8 mouse cellular contexts compared by ENCODE assay signal in the genomic region with DNA sequence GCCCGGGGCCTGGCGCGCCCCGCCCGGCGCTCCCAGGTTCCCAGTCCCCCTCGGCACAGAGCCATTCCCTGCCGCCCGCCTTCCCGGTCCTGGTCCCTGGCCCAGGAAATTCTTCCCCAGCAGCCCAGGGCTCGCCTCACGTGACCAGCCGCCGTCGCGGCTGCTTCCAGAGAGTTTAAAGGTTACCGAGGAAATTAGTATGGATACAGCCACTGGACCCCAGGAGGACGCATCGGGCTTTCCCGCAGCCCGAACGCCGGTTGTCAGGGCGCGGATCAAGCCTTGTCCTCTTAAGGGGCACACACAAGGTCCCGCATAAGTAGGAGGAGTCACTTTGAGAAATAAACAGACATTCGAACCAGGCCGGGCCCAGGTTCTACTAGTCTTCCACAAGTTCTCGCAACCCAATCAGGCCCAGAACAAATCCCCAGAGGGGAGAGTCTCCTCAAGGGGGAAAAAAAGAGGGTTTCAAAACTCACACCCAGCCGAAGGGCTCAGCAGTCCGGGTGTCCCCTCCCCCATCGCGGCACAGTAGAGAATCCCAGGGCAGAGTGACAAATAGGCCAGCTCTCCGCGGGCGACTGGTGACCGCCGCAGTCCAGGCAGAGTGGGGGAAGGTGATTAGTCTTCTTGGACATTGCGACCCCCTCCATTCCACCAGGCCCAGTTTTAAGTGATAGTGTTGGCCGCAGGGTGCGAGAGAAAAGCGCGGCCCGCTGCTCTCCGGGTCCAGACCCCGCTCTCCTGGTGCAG. TPM values are rescaled to one million over a fixed set of nuclear protein-coding genes. Genes with fewer than 3 reads are reported as not detected.
A peak's percentile ranks its signal among the peaks of the same experiment; 100 is the strongest.
DNase-seq lines count a peak whose midpoint lies in the region; ATAC-seq and TF ChIP-seq lines count a peak whose summit lies in the region.

No protein-coding gene starts in this region.

- ATAC-seq in forebrain, embryonic 15.5 days (replicated peaks) = peak; percentile 59

- H3K4me2 ChIP-seq in forebrain, embryonic 15.5 days (replicated peaks) = peak overlapping the region; percentile 80

- peaks cover under 1 to 9% of the 10 kb centered on the region in 2 experiments for H3K4me1 ChIP-seq in ES-E14 (ENCODE audit: control insufficient read depth in 2 of 2, insufficient read depth in 2 of 2, low read length in 2 of 2, poor library complexity in 1 of 2)
- peaks cover 8% of the 10 kb centered on the region for H3K4me1 ChIP-seq in brown adipose tissue, adult 24 weeks (ENCODE audit: control insufficient read depth, insufficient read depth, insufficient read length, low read length)
- peaks cover 49% of the 10 kb centered on the region for H3K4me1 ChIP-seq in forebrain, embryonic 15.5 days

- under 1% methylated on average over 46 of the region's 46 CpGs for WGBS in forebrain, embryonic 15.5 days

- H3K9me3 ChIP-seq in ES-E14 (ENCODE audit: control insufficient read depth, insufficient read depth, low read depth, low read length) = no peaks in the 10 kb centered on the region
- no peaks in the 10 kb centered on the region for H3K9me3 ChIP-seq in forebrain, embryonic 15.5 days

- in situ Hi-C loops in ES-E14 (cut with MboI; ENCODE audit: low sequenced_read_pairs in 2 of 2, unreplicated experiment in 2 of 2) = loop anchor here (10.0 to 25.0 kb wide), 2 partner anchors 288 to 296 kb away; no protein-coding TSS in a partner anchor

- H3K27me3 ChIP-seq in forebrain, embryonic 15.5 days = no peaks in the 10 kb centered on the region

- peak overlapping the region; percentile 83 for H3K9ac ChIP-seq in ES-E14 (ENCODE audit: insufficient read depth, low read depth, low read length, poor library complexity, severe bottlenecking)
- H3K9ac ChIP-seq in forebrain, embryonic 15.5 days (replicated peaks) = peak overlapping the region; percentile 86

- H3K4me3 ChIP-seq in ES-E14 (ENCODE audit: insufficient read depth in 1 of 2, low read depth in 1 of 2, low read length in 2 of 2, poor library complexity in 1 of 2, severe bottlenecking in 1 of 2) = peak overlapping the region; percentile 90 to 95
- peak overlapping the region; percentile 79 for H3K4me3 ChIP-seq in brown adipose tissue, adult 24 weeks (ENCODE audit: insufficient read depth, low read depth, low read length)
- H3K4me3 ChIP-seq in forebrain, embryonic 15.5 days = peak overlapping the region; percentile 87

- no peaks in the 10 kb centered on the region for H3K36me3 ChIP-seq in ES-E14 (ENCODE audit: control insufficient read depth, insufficient read depth, low read length, poor library complexity, severe bottlenecking)
- no peaks in the 10 kb centered on the region for H3K36me3 ChIP-seq in forebrain, embryonic 15.5 days

- DNase-seq in ES-E14 (ENCODE audit: low read depth, low spot score) = no peak
- peak; percentile 93 for DNase-seq in heart, postnatal 4 days
- DNase-seq in layer of hippocampus, adult 9-11 months = peak; percentile 55
- peak; percentile 92 for DNase-seq in lung, postnatal 14 days
- peak; percentile 79 for DNase-seq in retina, embryonic 14.5 days (ENCODE audit: low spot score)
- DNase-seq in thymus, postnatal 25 days = peak; percentile 62

- no peak overlapping the region; the same call in 1 of the 2 replicates for H3K27ac ChIP-seq in ES-E14 (ENCODE audit: insufficient read depth, low read depth, low read length, poor library complexity, severe bottlenecking)
- H3K27ac ChIP-seq in brown adipose tissue, adult 24 weeks (replicated peaks; ENCODE audit: low read depth, low read length) = peak overlapping the region; percentile 95
- peak overlapping the region; percentile 96 for H3K27ac ChIP-seq in forebrain, embryonic 15.5 days (replicated peaks)

TF ChIP-seq in ES-E14, 5 proteins besides CTCF, POLR2A, EP300 and RAD21:
- TF ChIP-seq CHD2 (IDR thresholded peaks at IDR 0.05; ENCODE audit: low read depth, low read length) = no peak
- no peak for TF ChIP-seq HCFC1 (IDR thresholded peaks at IDR 0.05; ENCODE audit: borderline replicate concordance, insufficient read depth, low read length)
- TF ChIP-seq MAFK (IDR thresholded peaks at IDR 0.05; ENCODE audit: insufficient read depth, low read depth, low read length) = no peak
- no peak for TF ChIP-seq ZNF384 (IDR thresholded peaks at IDR 0.05; ENCODE audit: low read depth, low read length)
- no peak for TF ChIP-seq ZC3H11A (IDR thresholded peaks at IDR 0.05; ENCODE audit: borderline replicate concordance, low read depth, low read length)
TF ChIP-seq in ES-E14: peak in this region for 0.

RNA-seq across cellular contexts. Expression of gene Prkce, which starts 0.8 kb away (rescaled TPM):
- total RNA-seq in ES-E14 (2012; rRNA removed) = 1.7 and 2.4 TPM in 2 replicates
- polyA plus RNA-seq in brown adipose tissue, adult 24 weeks (2012; ENCODE audit: insufficient read depth, insufficient read length, missing spikeins) = 13.7 and 18.0 TPM in 2 replicates
- polyA plus RNA-seq in forebrain, embryonic 15.5 days (2015; fragmentation: Nextera tagmentation; extraction: Ambion mirVana) = 42.6 and 45.4 TPM in 2 replicates
- total RNA-seq in heart, postnatal 4 days (2021) = 10 to 100 TPM; 33.8 to 35.5 TPM

RNA-seq across cellular contexts. Expression of gene Srbd1, which starts 21.8 kb away (rescaled TPM):
- total RNA-seq in ES-E14 (2012; rRNA removed) = 39.1 and 41.3 TPM in 2 replicates
- polyA plus RNA-seq in brown adipose tissue, adult 24 weeks (2012; ENCODE audit: insufficient read depth, insufficient read length, missing spikeins) = 3.6 and 4.6 TPM in 2 replicates
- 17.1 and 20.5 TPM in 2 replicates for polyA plus RNA-seq in forebrain, embryonic 15.5 days (2015; fragmentation: Nextera tagmentation; extraction: Ambion mirVana)
- total RNA-seq in heart, postnatal 4 days (2021) = 10 to 100 TPM; 19.5 to 19.9 TPM

Comparison
In these comparisons a context has a peak if more than half of its experiments do, and no peak if none do; other contexts are left out.
1. RNA of gene Prkce, which starts 0.8 kb away (total RNA-seq): 33.8 to 35.5 TPM in heart, postnatal 4 days; 1.7 to 2.4 TPM in ES-E14; every median in the first group is over 10 times any median in the second.
2. Peak in every context shown above with its lines, with median percentiles within 50 percentile points of each other: H3K4me3 ChIP-seq.